Mouse (Mus musculus): ENCODE measurements around the gene Zmat5.
"Not testable (repeated sequence)": the region's sequence is repeated elsewhere in the genome, so short reads cannot be mapped to it uniquely, and the experiment has no call there.

Gene Zmat5

GRCm38 (mm10) chr11:4688632-4689380 lies 15.7 kb upstream of the Zmat5 start:
- no peak for DNase-seq (ENCODE audit: low spot score in 2 of 2)

DNA sequence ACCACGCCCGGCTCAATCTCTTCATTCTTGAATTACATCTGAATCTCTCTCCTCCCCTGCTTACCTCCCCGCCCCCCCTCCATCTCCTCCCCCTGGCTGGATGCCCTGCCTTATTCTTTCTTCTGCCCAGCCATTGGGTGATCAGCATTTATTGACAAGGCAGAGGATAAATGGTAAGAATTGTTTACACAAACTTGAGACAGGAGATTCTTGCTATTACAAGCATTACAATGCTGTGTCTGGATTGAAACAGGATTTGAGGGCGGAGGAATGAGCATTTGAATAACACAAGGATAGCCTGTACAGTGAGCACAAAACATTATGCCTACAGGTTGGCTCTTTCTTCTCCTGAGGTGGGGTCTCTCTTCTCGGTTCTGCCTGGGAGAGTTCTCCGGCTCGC lies 14.1 kb upstream of the Zmat5 start:
- no peak for DNase-seq (ENCODE audit: low spot score in 2 of 2)

DNA sequence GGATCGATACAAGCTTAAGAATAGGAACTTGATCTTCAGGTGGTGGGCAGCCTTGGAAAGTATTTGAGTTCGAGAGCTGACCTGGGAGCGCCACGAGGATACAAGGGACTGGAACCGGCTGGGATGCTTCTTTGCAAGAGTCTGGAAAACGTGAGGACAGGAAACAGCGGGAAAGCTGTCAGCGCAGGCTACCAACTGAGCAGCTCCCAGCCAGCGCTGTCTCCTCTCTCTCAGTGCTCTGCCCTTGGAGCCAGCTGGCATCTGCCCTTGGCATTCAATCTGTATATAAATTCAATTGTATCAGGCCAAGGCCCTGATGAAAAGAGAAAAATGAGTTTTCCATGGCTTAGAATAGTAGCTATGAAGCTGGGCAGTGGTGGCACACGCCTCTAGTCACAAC lies 13.3 kb upstream of the Zmat5 start:
- DNase-seq (ENCODE audit: low spot score in 2 of 2), result no peak

DNA sequence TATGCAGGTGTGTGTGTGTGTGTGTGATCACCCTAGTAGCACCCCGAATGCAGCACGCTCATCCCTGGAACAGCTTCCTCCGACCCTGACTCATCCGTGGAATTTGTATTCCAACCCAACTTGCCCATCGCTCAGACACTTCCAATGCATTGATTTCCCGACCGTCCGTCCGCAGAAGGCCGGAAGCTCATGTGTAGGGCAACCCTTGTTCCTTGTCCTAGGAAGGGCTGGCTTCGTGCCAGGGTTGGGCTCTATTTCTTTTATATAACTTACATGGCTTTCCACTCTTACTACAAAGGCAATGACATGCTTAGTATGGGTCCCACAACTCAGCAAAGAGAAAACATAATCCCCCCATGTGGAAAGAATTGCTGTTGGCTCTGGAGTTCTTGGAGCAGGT lies 12.3 kb upstream of the Zmat5 start:
- DNase-seq (ENCODE audit: low spot score in 2 of 2), result no peak

- peak; percentile 68 to 75 for DNase-seq (ENCODE audit: low spot score in 2 of 2)
Measured at GRCm38 (mm10) chr11:4697043-4697983, 7.2 kb upstream of the Zmat5 start.

DNA sequence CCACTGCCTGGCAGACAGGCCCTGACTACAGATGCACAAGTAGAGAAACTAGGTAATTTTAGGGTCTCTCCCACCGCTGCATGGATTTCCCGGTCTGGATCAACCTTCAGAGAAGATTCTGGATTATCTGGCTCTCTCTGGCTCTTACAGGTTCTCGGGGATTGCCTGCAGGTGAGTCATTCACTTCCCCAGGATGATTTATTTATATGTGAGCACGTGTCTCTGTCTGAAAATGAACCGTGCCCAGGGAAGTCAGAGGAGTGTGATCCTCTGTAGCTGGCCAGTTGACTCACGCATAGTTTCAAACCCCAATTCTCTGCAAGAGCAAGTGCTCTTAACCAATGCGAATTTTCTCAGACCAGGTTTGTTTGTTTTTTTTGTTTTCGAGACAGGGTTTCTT lies 3.8 kb upstream of the Zmat5 start:
- no peak for DNase-seq (ENCODE audit: low spot score in 2 of 2)

DNA sequence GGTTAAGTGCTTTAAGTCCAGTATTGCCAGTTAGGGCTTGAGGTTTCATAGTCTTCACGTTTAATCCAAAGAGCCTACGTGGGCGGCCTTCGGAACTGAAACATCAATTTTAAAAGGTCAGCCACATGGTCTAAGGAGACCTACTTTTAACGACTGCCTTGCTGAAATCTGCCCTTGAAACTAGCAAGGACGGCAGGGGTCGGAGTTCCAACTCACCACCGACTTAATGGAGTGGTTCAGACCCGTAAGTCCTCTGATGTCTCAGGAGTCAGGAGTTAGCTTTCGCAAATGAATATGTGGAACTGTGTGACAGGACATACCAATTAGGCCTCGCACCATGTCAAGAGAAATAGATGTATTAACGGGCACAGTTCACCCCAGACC lies 798 bp upstream of the Zmat5 start:
- no peak for DNase-seq (ENCODE audit: low spot score in 2 of 2)

DNA sequence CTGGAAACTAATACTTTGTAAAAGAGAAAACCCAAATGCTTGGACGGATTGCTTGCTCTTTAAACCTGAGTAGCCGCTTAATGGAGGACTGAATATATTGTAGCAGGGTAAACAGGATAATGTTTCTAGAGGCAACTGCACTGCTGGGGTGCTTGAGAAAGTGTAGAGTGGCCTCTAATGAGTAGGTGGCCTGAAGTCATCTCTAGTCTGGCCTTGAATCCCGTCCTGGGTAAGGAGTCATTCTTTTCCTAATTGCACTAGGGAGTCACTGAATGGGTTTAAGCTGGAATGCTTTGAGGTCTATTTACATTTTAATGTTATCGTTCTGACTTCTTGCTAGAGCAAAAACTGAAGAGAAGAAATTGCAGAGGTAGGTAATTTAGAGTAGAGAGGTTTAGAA lies 700 bp downstream of the Zmat5 start:
- DNase-seq (ENCODE audit: low spot score in 2 of 2), result no peak

GRCm38 (mm10) chr11:4710188-4710587 lies 5.7 kb downstream of the Zmat5 start:
- not testable (repeated sequence) for DNase-seq (ENCODE audit: low spot score in 2 of 2)

DNA sequence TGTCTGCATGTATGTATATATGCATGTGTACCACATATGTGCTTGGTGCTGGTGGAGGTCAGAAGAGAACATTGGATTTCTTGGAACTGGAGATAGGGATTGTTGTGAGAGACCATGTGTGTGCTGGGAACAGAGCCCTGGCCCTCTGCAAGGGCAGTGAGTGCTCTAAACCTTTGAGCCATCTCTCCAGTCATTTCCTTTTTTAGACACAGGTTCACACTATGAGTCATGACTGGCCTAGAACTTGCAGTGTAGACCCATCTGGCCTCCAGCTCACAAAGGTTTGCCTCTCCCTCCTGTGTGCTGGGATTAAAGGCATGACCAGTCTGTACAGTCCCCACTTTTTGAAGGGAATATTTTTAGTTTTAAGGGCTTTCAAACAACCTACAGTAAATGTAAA lies 8.3 kb downstream of the Zmat5 start:
- DNase-seq (ENCODE audit: low spot score in 2 of 2), result no peak

- DNase-seq (ENCODE audit: low spot score in 2 of 2), result no peak
Measured at GRCm38 (mm10) chr11:4714727-4715126, 10.2 kb downstream of the Zmat5 start.

DNA sequence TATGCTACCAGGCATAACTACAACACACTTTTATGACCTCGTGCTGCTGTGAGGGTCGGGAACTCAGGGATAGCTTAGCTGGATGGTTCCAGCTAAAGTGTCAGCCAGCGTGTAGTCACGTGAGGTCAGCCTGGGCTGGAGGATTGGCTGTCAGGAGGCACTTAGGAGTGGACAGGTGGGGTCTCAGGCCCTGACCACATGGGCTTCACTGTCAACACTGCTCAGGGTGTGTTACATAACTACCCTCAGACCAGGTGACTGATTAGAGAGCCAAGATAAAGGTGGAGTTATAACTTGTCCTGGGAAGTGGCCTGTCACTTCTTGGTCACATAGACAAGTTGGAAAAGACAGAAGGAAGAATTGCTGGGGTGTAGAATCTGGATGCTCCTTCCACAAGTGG lies 11.1 kb downstream of the Zmat5 start:
- DNase-seq (ENCODE audit: low spot score in 2 of 2), result no peak

GRCm38 (mm10) chr11:4716530-4717236 lies 12.2 kb downstream of the Zmat5 start:
- DNase-seq (ENCODE audit: low spot score in 2 of 2), result no peak

DNA sequence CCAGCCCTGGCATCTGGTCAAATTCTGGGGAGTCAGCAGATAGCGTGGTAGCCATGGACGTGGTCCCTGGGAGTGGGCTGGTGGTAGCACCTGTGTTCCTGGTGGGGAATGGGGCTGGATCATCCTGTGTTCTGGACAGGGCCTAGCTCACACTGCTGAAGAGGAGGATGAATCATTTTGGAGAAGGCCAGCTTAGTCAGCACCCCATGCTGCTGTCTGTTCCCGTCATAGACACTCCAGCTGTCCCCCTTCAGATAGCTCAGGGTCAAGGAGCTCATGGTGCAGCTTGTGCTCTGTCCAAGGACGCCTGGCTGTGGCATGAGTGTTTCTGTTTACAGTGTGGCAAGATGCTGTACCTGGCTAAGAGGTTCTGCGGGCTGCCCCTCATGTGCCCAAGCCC lies 14.1 kb downstream of the Zmat5 start:
- no peak for DNase-seq (ENCODE audit: low spot score in 2 of 2)

DNA sequence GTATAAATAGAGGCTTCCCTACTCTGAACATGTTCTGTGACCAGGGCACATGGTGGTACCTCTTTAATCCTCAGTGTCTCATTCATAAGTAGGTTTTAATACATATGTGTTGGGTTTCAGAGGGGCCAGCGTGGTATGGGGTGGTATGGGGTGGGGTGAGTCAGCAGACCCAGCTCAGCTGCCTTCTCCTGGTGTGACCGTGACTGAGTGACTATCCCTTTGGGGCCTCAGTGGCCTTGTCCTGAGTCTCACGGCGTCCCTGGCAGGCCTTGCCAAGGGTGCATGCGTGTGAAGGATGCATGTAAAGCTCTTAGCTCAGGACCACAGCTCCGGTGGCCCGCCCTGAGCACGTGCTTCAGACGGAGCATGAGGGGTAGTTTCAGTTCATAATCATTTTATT lies 15.5 kb downstream of the Zmat5 start:
- DNase-seq (ENCODE audit: low spot score in 2 of 2), result no peak

DNA sequence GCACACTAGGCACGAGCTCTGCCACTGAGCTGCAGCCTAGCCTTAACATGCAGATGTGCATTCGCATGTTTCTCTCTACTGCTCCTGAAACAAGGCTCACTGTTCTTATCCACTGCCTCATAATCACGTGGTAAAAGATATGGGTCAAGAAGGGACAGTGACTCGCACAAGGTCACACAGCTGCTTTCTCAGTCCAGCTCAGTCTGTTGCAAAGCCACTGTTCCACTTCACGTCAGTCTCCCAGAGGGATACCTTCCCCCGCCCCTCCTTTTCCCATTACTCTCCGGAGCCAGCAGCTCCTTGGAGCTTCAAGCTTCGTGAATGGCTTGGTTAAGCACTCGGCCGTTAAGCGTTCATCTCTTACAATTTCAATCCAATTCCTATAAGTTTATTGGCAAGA lies 15.9 kb downstream of the Zmat5 start:
- no peak for DNase-seq (ENCODE audit: low spot score in 2 of 2)

GRCm38 (mm10) chr11:4720900-4721580 lies 16.6 kb downstream of the Zmat5 start:
- DNase-seq (ENCODE audit: low spot score in 2 of 2), result peak in 1 of 2 experiments; percentile 37

DNA sequence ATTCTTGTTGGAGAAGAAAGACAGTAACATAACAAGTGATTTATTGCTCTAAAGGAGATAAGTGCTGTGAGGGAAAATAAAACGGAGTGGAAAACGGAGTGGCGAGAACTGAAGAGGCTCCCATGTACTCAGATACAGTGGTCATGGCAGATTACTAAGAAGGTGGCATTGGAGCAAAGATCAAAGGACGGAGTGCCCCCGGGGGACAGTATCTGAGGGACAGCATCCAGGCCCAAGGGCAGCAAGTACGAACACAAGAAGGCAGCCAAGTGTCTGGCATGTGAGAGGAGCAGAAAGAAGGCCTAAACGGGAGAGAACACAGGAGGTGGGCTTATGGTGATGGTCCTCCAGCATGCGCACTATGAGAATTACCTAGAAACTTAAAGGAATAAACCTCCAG lies 17.2 kb downstream of the Zmat5 start:
- DNase-seq (ENCODE audit: low spot score in 2 of 2), result no peak

GRCm38 (mm10) chr11:4729603-4730002 lies 25.1 kb downstream of the Zmat5 start:
- DNase-seq (ENCODE audit: low spot score in 2 of 2), result peak in 1 of 2 experiments; percentile 57

- DNase-seq (ENCODE audit: low spot score in 2 of 2), result no peak
Measured at GRCm38 (mm10) chr11:4730096-4730495, 25.6 kb downstream of the Zmat5 start.

DNA sequence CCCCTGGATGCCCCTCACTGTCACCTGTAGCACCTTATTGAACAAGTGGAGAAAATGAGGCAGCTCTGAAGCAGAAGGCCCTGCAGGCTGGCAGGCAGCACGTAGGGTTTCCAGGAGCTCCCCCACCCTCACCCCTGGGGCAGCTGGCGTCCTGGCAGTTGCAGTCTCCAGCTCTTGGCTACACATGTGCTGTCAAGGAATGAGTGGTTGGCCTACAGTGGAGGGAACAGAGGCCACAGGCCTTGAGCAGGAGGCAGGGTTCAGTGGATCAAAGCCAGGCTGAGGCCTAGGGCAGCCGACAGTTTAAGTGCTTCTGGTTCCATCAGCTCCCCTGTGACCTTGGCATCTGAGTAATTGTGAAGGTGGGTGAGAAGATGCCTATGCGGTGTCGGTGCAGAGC lies 26.4 kb downstream of the Zmat5 start:
- no peak for DNase-seq (ENCODE audit: low spot score in 2 of 2)

- DNase-seq (ENCODE audit: low spot score in 2 of 2), result no peak
Measured at GRCm38 (mm10) chr11:4731781-4732180, 27.3 kb downstream of the Zmat5 start.
